Mouse (Mus musculus) E14TG2a.4 (cell line): Measurements from ENCODE around the gene 5330417H12Rik.

Experiments used
- H3K27me3 ChIP-seq: 2 replicates; pipeline ENCODE4 v1.6.1; 2014; ENCODE audit warnings: low read length, control low read depth; ENCODE audit not compliant: insufficient read depth
- H3K36me3 ChIP-seq: 2 replicates; pipeline ENCODE4 v1.6.1; 2014; ENCODE audit warnings: low read length, control low read depth; ENCODE audit not compliant: insufficient read depth
- H3K4me1 ChIP-seq: replicated peaks from 2 replicates; pipeline ENCODE4 v1.6.1; 2014; ENCODE audit warnings: low read depth, low read length, control low read depth
- H3K4me3 ChIP-seq: replicated peaks from 2 replicates; pipeline ENCODE4 v1.5.1; 2014; ENCODE audit warnings: mild to moderate bottlenecking, low read length
- H3K9me3 ChIP-seq: 2 replicates; pipeline ENCODE4 v1.6.1; 2014; ENCODE audit warnings: low read length, control low read depth
- CTCF ChIP-seq: conservative IDR thresholded peaks from 2 replicates; pipeline ENCODE4 v1.5.1; 2014; ENCODE audit warnings: low read length
- NANOG ChIP-seq: IDR thresholded peaks from 2 replicates; pipeline ENCODE4 v1.6.1; 2014; ENCODE audit warnings: borderline replicate concordance, low read length, mixed read lengths
- POU5F1 ChIP-seq: IDR thresholded peaks from 2 replicates; pipeline ENCODE4 v1.6.1; 2014; ENCODE audit warnings: low read length, borderline replicate concordance

The 5330417H12Rik gene

DNA sequence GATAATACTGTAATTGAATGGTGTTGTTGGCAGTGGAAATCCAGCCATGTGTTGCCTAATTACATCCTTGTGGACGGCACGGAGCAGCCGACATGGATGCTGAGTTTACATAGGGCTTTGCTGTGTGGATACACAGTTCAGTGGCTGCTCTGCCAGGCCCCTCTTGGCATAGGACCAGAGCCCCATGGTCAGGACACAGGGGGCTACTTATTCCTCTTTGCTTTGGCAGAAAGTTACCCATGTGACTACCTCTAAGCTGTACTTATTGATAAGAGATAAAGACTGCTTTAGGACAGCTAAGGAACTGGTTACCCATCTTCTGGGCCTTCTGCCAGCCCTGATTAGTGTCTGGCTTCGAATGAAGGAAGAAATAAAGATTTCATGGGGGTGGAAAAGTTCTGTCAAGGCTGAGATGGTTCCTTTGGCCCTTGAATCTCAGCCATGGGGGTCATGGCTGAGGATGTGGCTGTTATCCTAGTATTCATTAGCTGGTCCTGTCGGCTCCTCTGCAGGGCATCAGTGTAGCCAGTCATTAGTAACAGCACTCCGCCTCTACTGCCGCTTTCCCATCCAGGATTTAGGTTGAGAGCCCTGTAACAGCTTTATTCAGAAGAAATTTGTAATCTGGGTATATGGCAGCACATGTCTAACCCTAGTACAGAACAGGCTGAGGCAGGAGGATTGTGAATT is 17.8 kb upstream of the 5330417H12Rik start:
- no peak overlapping the region for H3K4me3 ChIP-seq
- no peaks in the 10 kb centered on the region for H3K4me1 ChIP-seq
- peaks cover 8% of the 10 kb centered on the region; the same call in 1 of the 2 replicates for H3K36me3 ChIP-seq
- no peaks in the 10 kb centered on the region for H3K27me3 ChIP-seq
- peaks cover 5% of the 10 kb centered on the region; the same call in 1 of the 2 replicates for H3K9me3 ChIP-seq
- TF ChIP-seq CTCF, result no peak
- TF ChIP-seq NANOG, result no peak
- TF ChIP-seq POU5F1, result no peak

- Histone ChIP-seq H3K27me3 (no peaks in the 10 kb centered on the region), H3K36me3 (peaks cover 8% of the 10 kb centered on the region; the same call in 1 of the 2 replicates), H3K9me3 (no peaks in the 10 kb centered on the region), H3K4me3 (no peak overlapping the region), H3K4me1 (0 out of 2 replicates have a peak, but pooled peaks cover 3% of the 10 kb centered on the region)
- TF ChIP-seq POU5F1 (no peak), NANOG (no peak), CTCF (no peak)
These were observed 13.1 kb upstream of the 5330417H12Rik start for GRCm38 (mm10) chr7:107638026-107638425.

DNA sequence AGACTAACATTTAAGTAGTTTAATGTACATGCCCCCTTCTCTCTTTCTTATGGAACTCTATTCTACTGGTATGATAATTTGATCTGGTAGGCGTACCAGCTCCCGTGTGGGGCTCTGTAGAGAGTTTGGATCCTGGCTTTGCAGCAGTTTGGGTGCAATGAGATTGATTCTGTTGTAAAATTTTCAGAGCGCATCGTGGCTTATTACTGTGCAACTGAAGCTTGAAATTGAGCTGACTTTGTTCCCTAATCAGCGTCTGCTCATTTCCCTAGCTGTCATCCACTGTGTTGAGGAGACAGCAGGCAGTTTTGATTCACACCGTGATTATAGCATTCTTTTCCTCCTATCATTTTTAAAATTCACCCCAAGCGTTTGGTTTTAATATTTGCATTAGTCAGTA is 12.4 kb upstream of the 5330417H12Rik start:
- Histone ChIP-seq H3K9me3 (no peaks in the 10 kb centered on the region), H3K4me1 (0 out of 2 replicates have a peak, but pooled peaks cover 3% of the 10 kb centered on the region), H3K27me3 (no peaks in the 10 kb centered on the region), H3K4me3 (no peak overlapping the region), H3K36me3 (peaks cover 8% of the 10 kb centered on the region; the same call in 1 of the 2 replicates)
- TF ChIP-seq NANOG, result no peak
- no peak for TF ChIP-seq POU5F1
- TF ChIP-seq CTCF, result no peak

DNA sequence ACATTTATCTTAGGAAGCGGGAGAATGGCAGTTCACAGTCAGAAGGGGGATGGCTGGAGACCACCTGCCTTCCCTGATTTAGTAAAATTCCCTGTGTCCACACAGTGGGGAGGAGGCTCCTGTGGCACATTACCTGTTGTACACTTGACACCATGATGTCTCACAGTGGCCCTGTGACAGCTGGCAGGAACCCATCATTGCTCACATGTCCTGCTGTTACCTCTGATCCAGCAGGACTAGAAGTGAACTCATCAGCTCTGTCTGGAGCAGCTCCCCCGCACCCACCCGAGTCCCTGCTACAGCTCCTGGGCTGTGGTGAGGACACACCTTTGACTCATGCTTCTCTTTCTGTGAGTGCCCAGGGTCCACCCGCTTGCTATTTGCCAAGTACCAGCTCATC is 8.2 kb upstream of the 5330417H12Rik start:
- Histone ChIP-seq H3K4me3 (no peak overlapping the region), H3K9me3 (no peaks in the 10 kb centered on the region), H3K27me3 (no peaks in the 10 kb centered on the region), H3K4me1 (0 out of 2 replicates have a peak, but pooled peaks cover 3% of the 10 kb centered on the region), H3K36me3 (no peaks in the 10 kb centered on the region; the same call in 1 of the 2 replicates)
- TF ChIP-seq NANOG, result no peak
- no peak for TF ChIP-seq POU5F1
- no peak for TF ChIP-seq CTCF

DNA sequence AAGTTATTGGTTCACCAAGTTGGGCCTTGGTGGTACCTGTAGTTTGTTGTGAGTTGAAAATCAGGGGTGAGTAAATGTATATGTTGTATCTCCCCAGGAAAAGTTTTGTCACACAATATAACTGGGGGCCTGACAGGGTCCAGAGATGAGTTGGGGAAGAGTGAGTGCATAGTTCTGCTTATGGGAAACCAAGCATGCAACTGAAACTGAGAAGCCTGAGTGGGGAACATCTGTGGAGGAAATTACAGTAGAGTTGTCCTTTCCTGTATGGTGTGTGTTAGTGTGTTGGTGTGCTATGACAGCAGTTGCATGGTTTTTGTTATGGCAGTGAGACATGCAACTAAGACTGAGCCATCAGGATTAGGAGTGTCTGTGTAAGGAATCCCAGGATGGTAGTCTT is 3.4 kb upstream of the 5330417H12Rik start:
- Histone ChIP-seq H3K9me3 (no peaks in the 10 kb centered on the region), H3K36me3 (no peaks in the 10 kb centered on the region), H3K4me3 (no peak overlapping the region), H3K4me1 (0 out of 2 replicates have a peak, but pooled peaks cover 4% of the 10 kb centered on the region), H3K27me3 (no peaks in the 10 kb centered on the region)
- TF ChIP-seq POU5F1 (no peak), CTCF (no peak), NANOG (no peak)

DNA sequence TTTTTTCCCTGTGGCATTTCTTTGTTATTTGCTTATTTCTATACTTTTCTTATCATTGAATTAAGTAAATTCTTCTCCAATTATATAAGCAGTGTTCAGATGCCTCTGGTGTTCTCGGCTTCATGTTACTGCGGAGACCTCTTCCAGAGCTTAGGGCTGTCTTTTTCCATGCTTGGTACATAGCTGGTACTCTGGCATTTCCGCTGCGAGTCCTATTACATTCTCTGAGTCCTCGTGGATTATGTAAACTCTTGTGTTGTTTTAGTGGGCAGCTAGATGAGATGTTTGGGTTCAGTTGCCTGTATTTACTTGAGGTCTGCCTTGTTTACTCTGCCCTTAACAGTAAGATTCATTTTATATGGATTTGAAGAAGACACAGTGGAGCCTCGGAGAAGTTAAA is 820 bp upstream of the 5330417H12Rik start:
- H3K27me3 ChIP-seq, result no peaks in the 10 kb centered on the region
- no peaks in the 10 kb centered on the region for H3K9me3 ChIP-seq
- H3K4me1 ChIP-seq, result peaks cover 11% of the 10 kb centered on the region
- TF ChIP-seq CTCF, result no peak
- no peak for TF ChIP-seq POU5F1
- TF ChIP-seq NANOG, result no peak
- H3K36me3 ChIP-seq, result no peaks in the 10 kb centered on the region
- no peak overlapping the region for H3K4me3 ChIP-seq

GRCm38 (mm10) chr7:107624432-107624831 is 529 bp downstream of the 5330417H12Rik start:
- no peaks in the 10 kb centered on the region for H3K36me3 ChIP-seq
- H3K4me1 ChIP-seq, result peaks cover 25% of the 10 kb centered on the region
- no peaks in the 10 kb centered on the region for H3K27me3 ChIP-seq
- no peak overlapping the region for H3K4me3 ChIP-seq
- no peak for TF ChIP-seq NANOG
- no peak for TF ChIP-seq CTCF
- TF ChIP-seq POU5F1, result no peak
- H3K9me3 ChIP-seq, result no peaks in the 10 kb centered on the region

GRCm38 (mm10) chr7:107620137-107620536 is 4.8 kb downstream of the 5330417H12Rik start:
- no peak overlapping the region for H3K4me3 ChIP-seq
- H3K36me3 ChIP-seq, result peaks cover 12% of the 10 kb centered on the region
- TF ChIP-seq CTCF, result no peak
- no peak for TF ChIP-seq NANOG
- peaks cover 18% of the 10 kb centered on the region for H3K9me3 ChIP-seq
- H3K4me1 ChIP-seq, result peaks cover 49% of the 10 kb centered on the region
- no peaks in the 10 kb centered on the region for H3K27me3 ChIP-seq
